8 mouse cellular contexts compared by ENCODE assay signal in the genomic region with DNA sequence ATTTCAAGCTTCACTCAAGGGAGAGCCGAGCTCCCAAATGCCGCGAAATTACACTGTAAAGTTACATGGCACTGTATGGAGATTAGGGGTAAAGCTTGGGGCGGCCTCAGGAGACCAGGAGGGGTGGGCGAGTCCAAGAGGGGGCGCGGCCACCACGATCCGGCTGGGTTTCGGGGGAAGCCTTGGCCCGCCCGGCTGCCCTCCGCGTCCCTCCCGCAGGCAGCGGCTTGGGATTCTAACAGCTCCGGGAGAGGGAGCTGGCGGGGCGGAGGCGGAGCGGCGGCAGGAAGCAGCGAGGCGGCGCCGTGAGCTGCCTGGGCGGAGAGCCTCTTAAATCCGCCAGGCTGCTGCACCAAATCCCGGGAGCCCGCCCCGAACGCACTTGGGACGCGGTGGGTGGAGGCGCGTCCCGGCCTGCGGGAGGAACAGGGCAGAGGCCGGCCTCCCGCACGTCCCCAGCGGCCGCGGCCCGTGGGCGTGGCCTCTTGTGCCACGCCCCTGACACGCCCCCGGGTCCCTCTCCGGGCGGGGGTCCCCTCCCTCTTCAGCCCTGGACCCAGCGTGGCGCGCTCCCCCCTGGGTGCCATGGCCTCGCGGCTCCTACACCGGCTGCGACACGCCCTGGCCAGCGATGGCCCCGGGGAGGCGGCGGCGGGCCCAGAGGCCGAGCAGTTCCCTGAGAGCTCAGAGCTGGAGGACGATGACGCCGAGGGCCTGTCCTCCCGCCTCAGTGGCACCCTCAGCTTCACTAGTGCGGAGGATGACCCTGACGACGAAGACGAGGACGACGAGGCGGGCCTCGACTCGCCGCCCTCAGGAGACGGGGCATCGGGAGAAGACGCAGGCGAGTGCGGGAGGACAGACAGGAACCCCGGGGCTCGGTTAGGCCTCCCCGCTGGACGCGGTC. TPM values are rescaled to one million over a fixed set of nuclear protein-coding genes. Genes with fewer than 3 reads are reported as not detected.
DNase-seq lines count a peak whose midpoint lies in the region; ATAC-seq and TF ChIP-seq lines count a peak whose summit lies in the region.

Gene Snx21 (plus strand): TSS at position 343 of the 907 bp plus-strand sequence.

- TF ChIP-seq CTCF in forebrain, postnatal 0 days (IDR thresholded peaks at IDR 0.05; ENCODE audit: low read depth): peak; percentile 71
- TF ChIP-seq CTCF in thymus, adult 2 months (IDR thresholded peaks at IDR 0.05; ENCODE audit: borderline replicate concordance, control insufficient read depth, extremely low read depth, insufficient read depth, low read length, poor library complexity): no peak; the same call in 1 of the 2 replicates

- H3K4me3 ChIP-seq in forebrain, postnatal 0 days (ENCODE audit: low read depth, low read length): peak within 1 kb of the TSS; percentile 76
- peak within 1 kb of the TSS; percentile 73 for H3K4me3 ChIP-seq in lung, embryonic 15.5 days
- H3K4me3 ChIP-seq in thymus, adult 2 months (ENCODE audit: control insufficient read depth, insufficient read depth, low read length): peak within 1 kb of the TSS; percentile 75

- no peaks in the 10 kb centered on the region for H3K27me3 ChIP-seq in forebrain, postnatal 0 days (ENCODE audit: insufficient read depth, low read length)
- no peaks in the 10 kb centered on the region for H3K27me3 ChIP-seq in lung, embryonic 15.5 days
- H3K27me3 ChIP-seq in thymus, adult 2 months (ENCODE audit: control insufficient read depth, insufficient read depth, low read length): no peaks in the 10 kb centered on the region

- no peak for TF ChIP-seq POLR2A in thymus, adult 2 months (IDR thresholded peaks at IDR 0.05; ENCODE audit: control insufficient read depth, extremely low read depth, insufficient read depth, low read length, poor library complexity)

- DNase-seq in MEL-GATA-1-ER (ENCODE audit: extremely low read depth, low read depth): peak; percentile 40
- DNase-seq in cerebellum, adult 8-10 months: peak; percentile 88
- peak; percentile 87 for DNase-seq in forebrain, postnatal 0 days
- DNase-seq in heart, postnatal 36 days: peak; percentile 88 to 93
- peak; percentile 76 to 82 for DNase-seq in layer of hippocampus, adult 8-10 months (ENCODE audit: low spot score in 2 of 2)
- DNase-seq in ovary, adult 18-20 months (ENCODE audit: low spot score): peak; percentile 95
- peak; percentile 61 for DNase-seq in thymus, adult 2 months

- H3K9ac ChIP-seq in forebrain, postnatal 0 days: peak within 1 kb of the TSS; percentile 82
- peak within 1 kb of the TSS; percentile 81 for H3K9ac ChIP-seq in lung, embryonic 15.5 days

- peak; percentile 87 for ATAC-seq in forebrain, postnatal 0 days
- ATAC-seq in lung, embryonic 15.5 days (ENCODE audit: borderline replicate concordance, extremely low read depth, low FRiP score, low TSS enrichment): peak; percentile 95

- WGBS in forebrain, postnatal 0 days: 2% methylated on average over 78 of the region's 89 CpGs
- WGBS in lung, embryonic 15.5 days: under 1% methylated on average over 78 of the region's 89 CpGs
- under 1% methylated on average over 88 of the region's 89 CpGs for WGBS in thymus, adult 2 months

- peaks cover 7% of the 10 kb centered on the region; the same call in 1 of the 2 replicates for H3K36me3 ChIP-seq in forebrain, postnatal 0 days (ENCODE audit: insufficient read depth)
- no peaks in the 10 kb centered on the region for H3K36me3 ChIP-seq in lung, embryonic 15.5 days
- no peaks in the 10 kb centered on the region for H3K36me3 ChIP-seq in thymus, adult 2 months (ENCODE audit: control insufficient read depth, insufficient read depth, low read length)

- peak within 1 kb of the TSS; percentile 78 for H3K27ac ChIP-seq in forebrain, postnatal 0 days (ENCODE audit: low read depth, low read length)
- peak within 1 kb of the TSS; percentile 92 for H3K27ac ChIP-seq in lung, embryonic 15.5 days
- no peak within 1 kb of the TSS for H3K27ac ChIP-seq in thymus, adult 2 months (ENCODE audit: control insufficient read depth, insufficient read depth, low read length)

- H3K9me3 ChIP-seq in forebrain, postnatal 0 days (ENCODE audit: low read length): no peaks in the 10 kb centered on the region
- H3K9me3 ChIP-seq in lung, embryonic 15.5 days: no peaks in the 10 kb centered on the region

- intact Hi-C loops in heart, postnatal 36 days (cut with DNase I): no loop called here

- H3K4me2 ChIP-seq in forebrain, postnatal 0 days (ENCODE audit: low read depth): peak within 1 kb of the TSS; percentile 89
- peak within 1 kb of the TSS; percentile 90 for H3K4me2 ChIP-seq in lung, embryonic 15.5 days

- H3K4me1 ChIP-seq in forebrain, postnatal 0 days (ENCODE audit: insufficient read depth): peaks cover 4% of the 10 kb centered on the region
- H3K4me1 ChIP-seq in lung, embryonic 15.5 days: peaks cover 24% of the 10 kb centered on the region
- H3K4me1 ChIP-seq in thymus, adult 2 months (replicated peaks; ENCODE audit: control insufficient read depth, insufficient read depth, low read length): peaks cover 8% of the 10 kb centered on the region

RNA-seq across cellular contexts. Expression of gene Snx21, which starts in this region (rescaled TPM):
- total RNA-seq in forebrain, postnatal 0 days (2014; rRNA removed): 72.0 and 77.5 TPM in 2 replicates
- polyA plus RNA-seq in forebrain, postnatal 0 days (2015; fragmentation: Nextera tagmentation; extraction: Ambion mirVana): 48.5 and 50.2 TPM in 2 replicates
- total RNA-seq in heart, postnatal 36 days (2021): 10 to 100 TPM; 23.4 to 29.0 TPM
- total RNA-seq in layer of hippocampus, adult 8-10 months (2022): 10 to 100 TPM; 33.0 to 44.9 (median 39.9) TPM
- polyA plus RNA-seq in lung, embryonic 15.5 days (2015; fragmentation: Nextera tagmentation; extraction: Ambion mirVana): 24.4 and 27.0 TPM in 2 replicates
- 9.0 and 11.9 TPM in 2 replicates for polyA plus RNA-seq in thymus, adult 2 months (2012; rRNA removed)

Comparison
In these comparisons a context has a peak if more than half of its experiments do, and no peak if none do; other contexts are left out.
1. DNase-seq: peak in every context shown above with its lines; median percentile 95 in ovary, adult 18-20 months; 90 in heart, postnatal 36 days; 88 in cerebellum, adult 8-10 months; 87 in forebrain, postnatal 0 days; 79 in layer of hippocampus, adult 8-10 months; 61 in thymus, adult 2 months; 40 in MEL-GATA-1-ER.